Mouse (Mus musculus) gastrocnemius, postnatal 25 days (tissue): ENCODE data around the gene Rab40b. TPM values are rescaled to one million over a fixed set of nuclear protein-coding genes. Genes with fewer than 3 reads are reported as not detected.

Experiments
- DNase-seq: peaks from one replicate; pipeline ENCODE4 v3.0.0; 2022
- long read RNA-seq, 2 experiments: library from polyadenylated mRNA; stranded (forward); transcript quantifications; one replicate each; pipeline ENCODE4 v2.0.0; 2021
- total RNA-seq, 2 experiments: library from RNA; stranded (reverse); gene quantifications; 1 replicate in 1 of 2; 2 replicates in 1 of 2; pipeline ENCODE4 v1.2.3; 2021

Gene Rab40b
- total RNA-seq = 10 to 100 TPM; 10.4 to 11.6 TPM
- long read RNA-seq, experiment 1, transcript Rab40b-201 (6 exons, 1,861 nt) = major isoform, 17 of 23 reads
- long read RNA-seq, experiment 1, partial matches to known transcripts = 0 of 23 reads
- long read RNA-seq, experiment 1, other reads (novel, unspliced or antisense) = 6 of 23 reads
- long read RNA-seq, experiment 2, transcript Rab40b-201 (6 exons, 1,861 nt) = major isoform, 22 of 26 reads
- long read RNA-seq, experiment 2, partial matches to known transcripts = 2 of 26 reads
- long read RNA-seq, experiment 2, other reads (novel, unspliced or antisense) = 2 of 26 reads

- peak; percentile 92 for DNase-seq
These were observed at the start of gene Rab40b for GRCm38 (mm10) chr11:121387750-121388553. TSS of gene Rab40b (minus strand) at chr11:121388251.

GRCm38 (mm10) chr11:121437236-121437635 lies 49.2 kb upstream of the Rab40b start:
- no peak for DNase-seq

GRCm38 (mm10) chr11:121434156-121435155 lies 46.4 kb upstream of the Rab40b start, which contains the start of gene Fn3k:
TSS of gene Fn3k (plus strand) at chr11:121434913.
- DNase-seq = peak; percentile 88

GRCm38 (mm10) chr11:121433397-121433796 lies 45.3 kb upstream of the Rab40b start:
- DNase-seq = no peak

- no peak for DNase-seq
These were observed 33.6 kb upstream of the Rab40b start for GRCm38 (mm10) chr11:121421553-121422173.

- DNase-seq = peak; percentile 99
These were observed 32.9 kb upstream of the Rab40b start, which contains the start of gene Fn3krp for GRCm38 (mm10) chr11:121420830-121421552. TSS of gene Fn3krp (plus strand) at chr11:121421401.

- no peak for DNase-seq
These were observed 32.3 kb upstream of the Rab40b start for GRCm38 (mm10) chr11:121420379-121420778.

GRCm38 (mm10) chr11:121418932-121419331 lies 30.9 kb upstream of the Rab40b start:
- no peak for DNase-seq

GRCm38 (mm10) chr11:121417971-121418370 lies 29.9 kb upstream of the Rab40b start:
- no peak for DNase-seq

- no peak for DNase-seq
These were observed 27.3 kb upstream of the Rab40b start for GRCm38 (mm10) chr11:121415351-121415750.

GRCm38 (mm10) chr11:121414762-121415161 lies 26.7 kb upstream of the Rab40b start:
- no peak for DNase-seq

- no peak for DNase-seq
These were observed 19.5 kb upstream of the Rab40b start for GRCm38 (mm10) chr11:121407366-121408155.

- DNase-seq = no peak
These were observed 4.4 kb upstream of the Rab40b start for GRCm38 (mm10) chr11:121392405-121392804.

- DNase-seq = no peak
These were observed 2.7 kb upstream of the Rab40b start for GRCm38 (mm10) chr11:121390793-121391192.

- DNase-seq = no peak
These were observed 499 bp upstream of the Rab40b start for GRCm38 (mm10) chr11:121388554-121388945.

- DNase-seq = no peak
These were observed 7.8 kb downstream of the Rab40b start for GRCm38 (mm10) chr11:121380294-121380693.

GRCm38 (mm10) chr11:121378644-121379043 lies 9.4 kb downstream of the Rab40b start:
- no peak for DNase-seq

- DNase-seq = no peak
These were observed 14.7 kb downstream of the Rab40b start for GRCm38 (mm10) chr11:121373305-121373704.

GRCm38 (mm10) chr11:121370337-121370994 lies 17.6 kb downstream of the Rab40b start:
- DNase-seq = no peak
